Mouse (Mus musculus): Measurements from ENCODE around the gene Irf3. TPM values are rescaled to one million over a fixed set of nuclear protein-coding genes. Genes with fewer than 3 reads are reported as not detected.

Irf3 gene
- polyA plus RNA-seq, 1 experiment from 2014 or later: 109 TPM

DNA sequence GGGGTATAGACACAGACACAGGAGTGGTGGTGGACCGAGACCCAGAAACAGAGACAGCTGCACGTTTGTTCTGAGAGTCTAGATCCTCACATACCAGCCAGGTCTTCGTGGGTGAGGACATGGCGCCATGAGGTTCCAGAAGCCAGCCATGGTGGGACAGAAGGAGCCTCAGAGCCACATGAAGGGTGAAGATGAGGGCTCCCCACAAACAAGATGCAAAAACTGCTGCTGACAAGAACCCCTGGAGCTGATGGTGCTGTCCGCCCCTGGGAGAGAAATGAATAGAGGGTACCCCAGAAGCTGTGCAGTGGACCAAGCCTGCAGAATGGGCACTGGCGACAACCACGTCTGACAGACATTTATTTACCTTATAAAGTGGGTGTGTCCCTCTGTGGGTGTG, 26.3 kb upstream of the Irf3 start:
- peaks cover 24% of the 10 kb centered on the region for H3K4me1 ChIP-seq (ENCODE audit: insufficient read depth, low read length)
- H3K36me3 ChIP-seq (ENCODE audit: insufficient read depth, low read length): peaks cover 7% of the 10 kb centered on the region; the same call in 1 of the 2 replicates
- peak overlapping the region; percentile 73; the same call in 1 of the 2 replicates for H3K9ac ChIP-seq (replicated peaks; ENCODE audit: low read length)
- H3K27ac ChIP-seq (ENCODE audit: low read length): no peak overlapping the region
- peak overlapping the region; percentile 71 for H3K4me3 ChIP-seq (ENCODE audit: low read length)
- no peak for ATAC-seq (ENCODE audit: low FRiP score, low TSS enrichment)
- no peaks in the 10 kb centered on the region for H3K27me3 ChIP-seq (ENCODE audit: insufficient read depth, low read length)
- H3K4me2 ChIP-seq (replicated peaks; ENCODE audit: low read depth, low read length): peak overlapping the region; percentile 84
- no peaks in the 10 kb centered on the region for H3K9me3 ChIP-seq (ENCODE audit: low read length)
- 70% methylated on average over 7 of the region's 7 CpGs for WGBS

DNA sequence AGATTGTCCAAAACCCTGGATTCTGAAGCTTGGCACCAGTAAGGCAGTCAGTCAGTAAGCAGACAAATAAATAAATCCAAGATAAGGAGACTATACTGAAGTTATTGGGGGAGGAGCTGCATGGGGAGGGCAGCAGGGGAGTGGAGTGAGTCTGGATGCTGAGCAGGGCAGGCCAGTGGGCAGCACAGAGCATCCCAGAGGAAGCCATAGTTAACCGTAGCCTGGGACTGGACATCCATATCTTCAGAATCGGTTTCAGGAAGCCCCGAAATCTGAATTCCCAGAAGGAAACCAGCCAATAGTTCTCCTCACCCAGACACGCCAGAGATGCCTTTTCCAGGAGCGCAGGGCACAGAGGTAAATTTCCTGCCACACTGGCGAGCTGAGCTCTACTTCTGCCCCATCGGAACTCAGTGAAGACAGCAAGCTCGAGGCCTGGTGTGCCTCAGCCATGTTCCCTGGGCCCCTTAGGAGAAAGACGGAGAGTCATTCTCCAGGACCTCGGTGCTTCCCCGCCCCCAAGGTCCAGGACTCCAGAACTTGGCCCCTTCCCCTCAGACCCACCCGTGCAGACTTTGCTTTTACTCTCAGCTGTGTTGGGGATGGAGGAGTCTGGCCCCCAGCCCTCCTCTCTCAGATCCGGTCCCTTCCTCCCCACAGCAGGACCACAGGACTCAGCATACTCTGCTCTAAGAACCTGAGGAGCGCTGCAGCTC, 23.9 kb upstream of the Irf3 start:
- no peak for ATAC-seq (ENCODE audit: low FRiP score, low TSS enrichment)
- peak overlapping the region; percentile 28; the same call in 1 of the 2 replicates for H3K27ac ChIP-seq (ENCODE audit: low read length)
- peak overlapping the region; percentile 69 for H3K9ac ChIP-seq (replicated peaks; ENCODE audit: low read length)
- H3K4me3 ChIP-seq (ENCODE audit: low read length): peak overlapping the region; percentile 57
- H3K4me2 ChIP-seq (replicated peaks; ENCODE audit: low read depth, low read length): peak overlapping the region; percentile 76
- 46% methylated on average over 14 of the region's 14 CpGs for WGBS
- H3K9me3 ChIP-seq (ENCODE audit: low read length): no peaks in the 10 kb centered on the region
- no peaks in the 10 kb centered on the region for H3K27me3 ChIP-seq (ENCODE audit: insufficient read depth, low read length)
- peaks cover 24% of the 10 kb centered on the region for H3K36me3 ChIP-seq (ENCODE audit: insufficient read depth, low read length)
- H3K4me1 ChIP-seq (ENCODE audit: insufficient read depth, low read length): peaks cover 24% of the 10 kb centered on the region

DNA sequence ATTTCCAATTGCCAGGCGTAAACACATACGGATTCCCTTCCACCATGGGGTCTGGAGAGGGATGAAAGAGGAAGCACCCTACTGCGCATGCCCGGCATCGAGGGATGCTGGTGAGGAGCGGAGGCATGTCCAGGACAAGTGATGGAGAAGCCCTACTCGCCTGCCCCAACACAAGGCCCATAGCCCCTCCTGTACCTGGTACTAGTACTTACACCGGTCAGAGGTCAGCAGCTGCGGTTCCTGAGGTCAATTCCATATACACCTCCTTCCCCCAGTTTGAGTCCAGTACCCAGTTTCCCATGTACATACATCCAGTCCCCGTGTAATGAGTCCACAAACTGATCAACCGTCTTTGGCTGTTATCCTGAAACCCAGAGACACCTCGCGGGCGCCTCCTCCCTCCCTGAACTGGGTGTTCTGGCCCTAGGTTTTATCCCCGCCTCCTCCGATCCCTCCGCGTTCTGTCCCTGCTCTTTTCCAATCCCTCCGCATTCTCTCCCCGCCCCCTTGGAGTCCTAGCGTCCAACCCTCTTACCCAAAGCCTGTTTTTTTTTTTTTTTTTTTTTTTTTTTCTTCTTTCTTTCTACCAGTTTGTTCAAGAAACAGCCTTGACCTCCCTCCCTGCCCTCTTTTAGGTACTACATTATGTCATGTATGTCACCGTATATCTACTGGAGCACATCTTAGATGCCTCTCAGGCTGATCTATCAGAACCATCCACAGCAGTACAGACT, 22.9 kb upstream of the Irf3 start, which contains the start of gene Cpt1c:
TSS of gene Cpt1c (minus strand) at position 469 of the 734 bp plus-strand sequence.
- WGBS: 2% methylated on average over 22 of the region's 22 CpGs
- ATAC-seq (ENCODE audit: low FRiP score, low TSS enrichment): peak; percentile 10; the same call in 1 of the 2 replicates

DNA sequence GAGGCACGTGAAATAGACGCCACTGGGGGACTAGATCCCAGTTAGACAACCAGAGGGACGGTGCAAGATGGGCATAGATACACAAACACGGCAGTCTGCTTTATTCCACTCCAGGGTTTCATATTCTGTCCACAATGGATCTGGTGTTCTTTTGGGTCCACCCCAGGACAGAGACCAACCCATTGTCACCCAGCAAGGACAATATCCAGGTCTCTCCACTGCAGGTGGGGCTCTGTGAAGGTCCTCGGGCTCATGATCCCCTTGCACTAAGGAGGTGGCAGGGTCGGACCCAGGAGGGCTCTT, 22.4 kb upstream of the Irf3 start:
- H3K9ac ChIP-seq (replicated peaks; ENCODE audit: low read length): 0 out of 2 replicates have a peak overlapping the region, but pooled peaks have one; percentile 12
- H3K4me1 ChIP-seq (ENCODE audit: insufficient read depth, low read length): peaks cover 19% of the 10 kb centered on the region
- peak overlapping the region; percentile 57; the same call in 1 of the 2 replicates for H3K4me3 ChIP-seq (ENCODE audit: low read length)
- no peaks in the 10 kb centered on the region for H3K9me3 ChIP-seq (ENCODE audit: low read length)
- WGBS: 18% methylated on average over 6 of the region's 6 CpGs
- H3K36me3 ChIP-seq (ENCODE audit: insufficient read depth, low read length): peaks cover 39% of the 10 kb centered on the region
- no peaks in the 10 kb centered on the region for H3K27me3 ChIP-seq (ENCODE audit: insufficient read depth, low read length)
- H3K27ac ChIP-seq (ENCODE audit: low read length): peak overlapping the region; percentile 86; the same call in 1 of the 2 replicates
- ATAC-seq (ENCODE audit: low FRiP score, low TSS enrichment): no peak; the same call in 1 of the 2 replicates
- H3K4me2 ChIP-seq (replicated peaks; ENCODE audit: low read depth, low read length): peak overlapping the region; percentile 76; the same call in 1 of the 2 replicates

More for the DNA sequence above, 22.9 kb upstream of the Irf3 start, which contains the start of gene Cpt1c:
- H3K9me3 ChIP-seq (ENCODE audit: low read length): no peaks in the 10 kb centered on the region
- peak within 1 kb of the TSS; percentile 86 for H3K27ac ChIP-seq (ENCODE audit: low read length)
- H3K4me3 ChIP-seq (ENCODE audit: low read length): peak within 1 kb of the TSS; percentile 57
- H3K36me3 ChIP-seq (ENCODE audit: insufficient read depth, low read length): peaks cover 34% of the 10 kb centered on the region
- H3K27me3 ChIP-seq (ENCODE audit: insufficient read depth, low read length): no peaks in the 10 kb centered on the region
- peaks cover 23% of the 10 kb centered on the region for H3K4me1 ChIP-seq (ENCODE audit: insufficient read depth, low read length)
- H3K9ac ChIP-seq (replicated peaks; ENCODE audit: low read length): peak within 1 kb of the TSS; percentile 69
- H3K4me2 ChIP-seq (replicated peaks; ENCODE audit: low read depth, low read length): peak within 1 kb of the TSS; percentile 76

DNA sequence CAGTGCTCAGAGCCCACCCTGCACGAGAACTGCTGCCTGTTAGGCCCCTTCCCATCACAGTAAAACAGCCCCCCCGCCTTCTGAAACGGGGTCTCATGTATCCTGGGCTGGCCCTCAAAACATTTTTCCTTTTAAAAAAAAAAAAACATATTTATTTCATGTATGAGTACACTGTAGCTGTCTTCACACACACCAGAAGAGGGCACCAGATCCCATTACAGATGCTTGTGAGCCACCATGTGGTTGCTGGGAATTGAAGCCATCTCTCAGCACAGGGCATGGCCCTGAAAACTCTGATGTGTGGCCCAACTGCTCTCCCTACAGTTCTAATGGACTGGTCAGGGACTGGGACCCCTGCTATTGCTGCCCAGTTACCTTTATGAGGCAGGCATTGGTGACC, 19.1 kb upstream of the Irf3 start:
- Histone ChIP-seq H3K36me3 (ENCODE audit: insufficient read depth, low read length) (peaks cover 66% of the 10 kb centered on the region), H3K27me3 (ENCODE audit: insufficient read depth, low read length) (no peaks in the 10 kb centered on the region), H3K9me3 (ENCODE audit: low read length) (no peaks in the 10 kb centered on the region), H3K9ac (replicated peaks; ENCODE audit: low read length) (no peak overlapping the region), H3K4me3 (ENCODE audit: low read length) (no peak overlapping the region), H3K27ac (ENCODE audit: low read length) (no peak overlapping the region), H3K4me1 (ENCODE audit: insufficient read depth, low read length) (peaks cover 13% of the 10 kb centered on the region), H3K4me2 (replicated peaks; ENCODE audit: low read depth, low read length) (no peak overlapping the region)
- no peak for ATAC-seq (ENCODE audit: low FRiP score, low TSS enrichment)
- WGBS: 87% methylated on average over 3 of the region's 3 CpGs

DNA sequence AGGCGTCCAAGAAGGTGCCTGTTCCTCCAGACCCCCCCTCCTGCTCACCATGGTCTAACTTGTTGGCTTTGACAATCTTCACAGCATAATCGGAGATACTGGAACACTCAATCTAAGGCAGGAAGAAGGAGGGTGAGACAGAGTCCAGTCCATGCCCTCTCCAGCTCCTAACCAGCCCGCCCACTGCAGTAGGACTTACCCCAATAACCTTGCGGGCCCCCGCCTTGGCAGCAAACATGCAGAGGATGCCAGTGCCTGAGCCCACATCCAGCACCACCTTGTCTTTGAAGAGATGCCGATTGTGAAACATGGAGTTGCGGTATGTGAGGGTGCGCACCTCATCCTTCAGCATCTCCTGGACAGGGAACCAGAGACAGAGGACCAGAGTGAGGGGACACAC, 15.9 kb upstream of the Irf3 start:
- Histone ChIP-seq H3K4me3 (ENCODE audit: low read length) (no peak overlapping the region), H3K36me3 (ENCODE audit: insufficient read depth, low read length) (peaks cover 63% of the 10 kb centered on the region), H3K4me2 (replicated peaks; ENCODE audit: low read depth, low read length) (no peak overlapping the region), H3K27ac (ENCODE audit: low read length) (no peak overlapping the region), H3K4me1 (ENCODE audit: insufficient read depth, low read length) (peaks cover 23% of the 10 kb centered on the region), H3K27me3 (ENCODE audit: insufficient read depth, low read length) (no peaks in the 10 kb centered on the region), H3K9ac (replicated peaks; ENCODE audit: low read length) (no peak overlapping the region), H3K9me3 (ENCODE audit: low read length) (no peaks in the 10 kb centered on the region)
- 93% methylated on average over 8 of the region's 8 CpGs for WGBS
- no peak for ATAC-seq (ENCODE audit: low FRiP score, low TSS enrichment)

DNA sequence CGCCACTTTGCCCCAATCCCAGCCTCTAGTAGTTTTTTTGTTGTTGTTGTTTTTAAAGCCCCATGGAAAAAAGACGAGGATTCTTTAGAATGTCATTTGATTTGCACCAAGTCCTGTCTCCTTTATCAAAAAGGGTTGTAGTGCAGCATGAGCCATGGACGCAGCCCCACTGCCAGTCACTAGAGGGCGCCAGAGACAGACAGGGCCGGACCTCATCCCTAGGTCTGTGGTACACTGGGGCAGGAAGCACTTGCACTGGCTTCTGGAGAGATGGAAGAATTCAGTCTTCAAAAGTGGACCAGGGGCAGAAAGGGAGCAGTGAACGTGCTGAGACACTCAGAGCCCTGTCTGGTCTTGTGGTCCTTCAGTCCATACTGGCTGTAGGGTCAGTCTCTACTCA, 14.4 kb upstream of the Irf3 start:
- H3K9me3 ChIP-seq (ENCODE audit: low read length): no peaks in the 10 kb centered on the region
- WGBS: 34% methylated on average over 6 of the region's 6 CpGs
- H3K9ac ChIP-seq (replicated peaks; ENCODE audit: low read length): no peak overlapping the region
- H3K27ac ChIP-seq (ENCODE audit: low read length): no peak overlapping the region
- H3K4me3 ChIP-seq (ENCODE audit: low read length): no peak overlapping the region; the same call in 1 of the 2 replicates
- 0 out of 2 replicates have a peak overlapping the region, but pooled peaks have one; percentile 4 for H3K4me2 ChIP-seq (replicated peaks; ENCODE audit: low read depth, low read length)
- no peak for ATAC-seq (ENCODE audit: low FRiP score, low TSS enrichment)
- no peaks in the 10 kb centered on the region for H3K27me3 ChIP-seq (ENCODE audit: insufficient read depth, low read length)
- peaks cover 48% of the 10 kb centered on the region for H3K36me3 ChIP-seq (ENCODE audit: insufficient read depth, low read length)
- H3K4me1 ChIP-seq (ENCODE audit: insufficient read depth, low read length): peaks cover 29% of the 10 kb centered on the region

DNA sequence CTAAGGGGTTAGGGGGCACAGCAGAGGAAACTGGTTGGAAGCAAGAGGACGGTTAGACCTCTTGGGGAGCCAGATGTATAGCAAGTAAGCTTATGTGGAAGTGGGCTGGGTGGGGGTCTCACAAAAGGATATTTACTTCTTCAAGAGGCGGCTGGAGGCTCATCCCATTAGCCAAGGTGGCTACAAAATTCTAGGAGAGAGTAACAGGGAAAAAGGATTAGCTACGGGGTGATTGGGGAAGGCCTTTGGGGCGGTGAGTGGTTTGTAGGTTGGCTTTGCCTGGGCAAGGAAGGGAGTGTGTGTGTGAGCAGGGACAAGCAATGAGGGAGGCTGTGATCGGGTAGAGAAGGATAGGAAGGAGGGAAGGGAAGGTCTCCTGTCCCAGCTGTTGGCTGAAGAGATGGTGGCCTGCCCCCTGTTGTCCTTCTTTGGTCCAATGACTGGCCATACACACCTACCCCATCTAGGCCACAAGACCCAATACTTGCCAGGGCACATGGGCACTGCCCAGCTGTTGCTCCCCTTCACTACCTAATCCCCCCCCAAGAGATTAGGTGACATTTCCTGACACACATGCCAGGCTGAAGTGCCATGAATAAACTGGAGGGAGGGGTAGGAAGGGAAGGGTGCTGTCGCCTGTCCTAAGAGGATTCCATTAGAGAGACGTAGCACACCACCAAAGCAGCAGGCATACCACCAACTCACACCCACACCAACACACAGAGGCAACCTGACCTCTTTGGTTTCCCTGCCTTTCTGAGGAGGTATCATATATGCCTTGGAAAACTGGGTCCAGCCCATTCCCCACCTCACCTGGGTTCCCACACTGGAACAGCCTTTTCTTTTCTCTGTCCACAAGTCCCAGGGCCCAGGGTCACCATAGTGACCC, 13.3 kb upstream of the Irf3 start:
- WGBS: 64% methylated on average over 7 of the region's 7 CpGs
- Histone ChIP-seq H3K9ac (replicated peaks; ENCODE audit: low read length) (peak overlapping the region; percentile 99; the same call in 1 of the 2 replicates), H3K36me3 (ENCODE audit: insufficient read depth, low read length) (peaks cover 38% of the 10 kb centered on the region)

DNA sequence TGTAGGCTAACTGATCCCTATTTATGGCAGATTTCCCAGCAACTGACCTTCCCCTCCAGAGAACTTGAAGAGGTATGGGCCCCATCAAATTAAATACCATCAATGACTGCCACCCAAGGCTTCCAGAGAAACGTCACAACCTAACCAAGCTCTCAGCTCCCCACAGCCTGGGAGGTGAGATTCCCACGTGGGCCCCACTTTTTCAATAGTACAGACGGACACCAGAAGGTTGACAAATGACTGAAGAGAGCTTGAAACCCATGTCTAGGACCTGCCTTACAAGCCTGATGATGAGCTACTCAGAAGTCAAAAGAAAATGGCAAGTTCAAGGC, 12.6 kb upstream of the Irf3 start:
- 28% methylated on average over 3 of the region's 3 CpGs for WGBS
- Histone ChIP-seq H3K4me3 (ENCODE audit: low read length) (peak overlapping the region; percentile 98), H3K27ac (ENCODE audit: low read length) (peak overlapping the region; percentile 97; the same call in 1 of the 2 replicates), H3K9me3 (ENCODE audit: low read length) (no peaks in the 10 kb centered on the region), H3K36me3 (ENCODE audit: insufficient read depth, low read length) (peaks cover 35% of the 10 kb centered on the region), H3K9ac (replicated peaks; ENCODE audit: low read length) (peak overlapping the region; percentile 99), H3K27me3 (ENCODE audit: insufficient read depth, low read length) (no peaks in the 10 kb centered on the region), H3K4me1 (ENCODE audit: insufficient read depth, low read length) (peaks cover 35% of the 10 kb centered on the region), H3K4me2 (replicated peaks; ENCODE audit: low read depth, low read length) (peak overlapping the region; percentile 63)
- no peak for ATAC-seq (ENCODE audit: low FRiP score, low TSS enrichment)

More for the DNA sequence above, 13.3 kb upstream of the Irf3 start:
- Histone ChIP-seq H3K27ac (ENCODE audit: low read length) (peak overlapping the region; percentile 97; the same call in 1 of the 2 replicates), H3K4me3 (ENCODE audit: low read length) (peak overlapping the region; percentile 98), H3K4me2 (replicated peaks; ENCODE audit: low read depth, low read length) (peak overlapping the region; percentile 63), H3K9me3 (ENCODE audit: low read length) (no peaks in the 10 kb centered on the region), H3K27me3 (ENCODE audit: insufficient read depth, low read length) (no peaks in the 10 kb centered on the region), H3K4me1 (ENCODE audit: insufficient read depth, low read length) (peaks cover 35% of the 10 kb centered on the region)
- ATAC-seq (ENCODE audit: low FRiP score, low TSS enrichment): no peak

Measured in kidney, embryonic 16.5 days (tissue).